Mouse (Mus musculus) adrenal gland, adult 2 months (tissue): ENCODE results near the gene Otop1. TPM values are rescaled to one million over a fixed set of nuclear protein-coding genes. Genes with fewer than 3 reads are reported as not detected.
A peak's percentile ranks its signal among the peaks of the same experiment; 100 is the strongest.

Experiments
- DNase-seq: peaks from one replicate; pipeline ENCODE4 v3.0.0; 2021
- long read RNA-seq: library from polyadenylated mRNA; stranded (forward); transcript quantifications from one replicate; pipeline ENCODE4 v2.0.0, GENCODE M21; 2021
- polyA plus RNA-seq: library from polyadenylated mRNA; depleted of rRNA; stranded (reverse); fragments of >200 nt; gene quantifications from 2 replicates; pipeline ENCODE4 v1.2.3, GENCODE M21; 2012; rRNA removed
- total RNA-seq, 2 experiments: library from RNA; stranded (reverse); gene quantifications; 2 replicates each; pipeline ENCODE4 v1.2.3; 2021

Otop1 gene
- total RNA-seq (10 to 100 TPM; 40.9 to 52.0 TPM), polyA plus RNA-seq (12.9 and 24.0 TPM in 2 replicates)
- long read RNA-seq, transcript Otop1-203 (6 exons, 3,151 nt) = major isoform, 76 of 80 reads
- long read RNA-seq, partial matches to known transcripts = 3 of 80 reads
- long read RNA-seq, other reads (novel, unspliced or antisense) = 1 of 80 reads

- DNase-seq = no peak
These were observed at the start of gene Otop1 for GRCm38 (mm10) chr5:38275771-38276170. Otop1 (plus strand) TSS chr5:38275972.

- peak; percentile 38 for DNase-seq
These were observed 40.4 kb upstream of the Otop1 start for GRCm38 (mm10) chr5:38235422-38235821.

- DNase-seq = no peak
These were observed 39.1 kb upstream of the Otop1 start for GRCm38 (mm10) chr5:38236627-38237026.

- DNase-seq = no peak
These were observed 34.9 kb upstream of the Otop1 start for GRCm38 (mm10) chr5:38240727-38241472.

GRCm38 (mm10) chr5:38241473-38241834, 34.3 kb upstream of the Otop1 start:
- no peak for DNase-seq

- no peak for DNase-seq
These were observed 33.8 kb upstream of the Otop1 start for GRCm38 (mm10) chr5:38241966-38242365.

GRCm38 (mm10) chr5:38255195-38255594, 20.6 kb upstream of the Otop1 start:
- DNase-seq = no peak

- no peak for DNase-seq
These were observed 20.1 kb upstream of the Otop1 start for GRCm38 (mm10) chr5:38255644-38256043.

- no peak for DNase-seq
These were observed 19.2 kb upstream of the Otop1 start for GRCm38 (mm10) chr5:38256551-38256950.

- no peak for DNase-seq
These were observed 17.6 kb upstream of the Otop1 start for GRCm38 (mm10) chr5:38258034-38258772.

- DNase-seq = no peak
These were observed 17.0 kb upstream of the Otop1 start for GRCm38 (mm10) chr5:38258773-38259146.

- no peak for DNase-seq
These were observed 16.2 kb upstream of the Otop1 start for GRCm38 (mm10) chr5:38259455-38260106.

GRCm38 (mm10) chr5:38260107-38260682, 15.6 kb upstream of the Otop1 start, which contains the start of gene Tmem128:
Tmem128 (plus strand) TSS chr5:38260185.
- peak; percentile 81 for DNase-seq

- no peak for DNase-seq
These were observed 4.8 kb upstream of the Otop1 start for GRCm38 (mm10) chr5:38270942-38271341.

GRCm38 (mm10) chr5:38273831-38274230, 1.9 kb upstream of the Otop1 start:
- DNase-seq = no peak

- no peak for DNase-seq
These were observed 679 bp downstream of the Otop1 start for GRCm38 (mm10) chr5:38276451-38276850.

- peak; percentile 20 for DNase-seq
These were observed 1.5 kb downstream of the Otop1 start for GRCm38 (mm10) chr5:38277098-38277866.

- DNase-seq = peak; percentile 39
These were observed 2.3 kb downstream of the Otop1 start for GRCm38 (mm10) chr5:38277936-38278600.

GRCm38 (mm10) chr5:38280075-38280474, 4.3 kb downstream of the Otop1 start:
- no peak for DNase-seq

GRCm38 (mm10) chr5:38285724-38286123, 10.0 kb downstream of the Otop1 start:
- DNase-seq = no peak

GRCm38 (mm10) chr5:38288476-38288875, 12.7 kb downstream of the Otop1 start:
- DNase-seq = no peak
